Mouse (Mus musculus): ENCODE results near the gene Poldip3. TPM values are rescaled to one million over a fixed set of nuclear protein-coding genes. Genes with fewer than 3 reads are reported as not detected.

Gene Poldip3
- polyA plus RNA-seq, 1 experiment from 2014 or later, result 155 TPM

- no peaks in the 10 kb centered on the region for H3K9me3 ChIP-seq
- H3K4me3 ChIP-seq, result no peak overlapping the region
- no peak overlapping the region for H3K27ac ChIP-seq
- no peaks in the 10 kb centered on the region for H3K27me3 ChIP-seq
- peaks cover 26% of the 10 kb centered on the region for H3K4me1 ChIP-seq
- no peak for ATAC-seq (ENCODE audit: insufficient number of reproducible peaks, insufficient read depth, low FRiP score, low TSS enrichment, low read depth)
- WGBS, result 86% methylated on average over 11 of the region's 11 CpGs
- H3K9ac ChIP-seq, result no peak overlapping the region
- peaks cover 58% of the 10 kb centered on the region for H3K36me3 ChIP-seq
- H3K4me2 ChIP-seq, result no peak overlapping the region
These were observed 13.8 kb upstream of the Poldip3 start for GRCm38 (mm10) chr15:83162818-83163485.

GRCm38 (mm10) chr15:83162001-83162400, 12.8 kb upstream of the Poldip3 start:
- H3K27me3 ChIP-seq, result no peaks in the 10 kb centered on the region
- H3K36me3 ChIP-seq, result peaks cover 68% of the 10 kb centered on the region
- peaks cover 21% of the 10 kb centered on the region for H3K4me1 ChIP-seq
- no peak overlapping the region for H3K4me3 ChIP-seq
- 93% methylated on average over 4 of the region's 4 CpGs for WGBS
- ATAC-seq (ENCODE audit: insufficient number of reproducible peaks, insufficient read depth, low FRiP score, low TSS enrichment, low read depth), result no peak
- H3K4me2 ChIP-seq, result no peak overlapping the region
- no peak overlapping the region for H3K9ac ChIP-seq
- H3K9me3 ChIP-seq, result no peaks in the 10 kb centered on the region
- no peak overlapping the region for H3K27ac ChIP-seq

GRCm38 (mm10) chr15:83161062-83161748, 12.0 kb upstream of the Poldip3 start:
- Histone ChIP-seq H3K36me3 (peaks cover 73% of the 10 kb centered on the region), H3K4me2 (no peak overlapping the region), H3K9me3 (no peaks in the 10 kb centered on the region), H3K4me1 (peaks cover 14% of the 10 kb centered on the region), H3K27me3 (no peaks in the 10 kb centered on the region), H3K4me3 (no peak overlapping the region), H3K27ac (no peak overlapping the region), H3K9ac (no peak overlapping the region)
- ATAC-seq (ENCODE audit: insufficient number of reproducible peaks, insufficient read depth, low FRiP score, low TSS enrichment, low read depth), result no peak
- 36% methylated on average over 10 of the region's 10 CpGs for WGBS

- H3K9ac ChIP-seq, result no peak overlapping the region
- H3K36me3 ChIP-seq, result peaks cover 74% of the 10 kb centered on the region
- H3K27me3 ChIP-seq, result no peaks in the 10 kb centered on the region
- ATAC-seq (ENCODE audit: insufficient number of reproducible peaks, insufficient read depth, low FRiP score, low TSS enrichment, low read depth), result no peak
- no peak overlapping the region for H3K4me2 ChIP-seq
- H3K9me3 ChIP-seq, result no peaks in the 10 kb centered on the region
- no peak overlapping the region for H3K27ac ChIP-seq
- 92% methylated on average over 4 of the region's 4 CpGs for WGBS
- H3K4me1 ChIP-seq, result peaks cover 14% of the 10 kb centered on the region
- H3K4me3 ChIP-seq, result no peak overlapping the region
These were observed 11.4 kb upstream of the Poldip3 start for GRCm38 (mm10) chr15:83160561-83160960.

- ATAC-seq (ENCODE audit: insufficient number of reproducible peaks, insufficient read depth, low FRiP score, low TSS enrichment, low read depth), result no peak
- H3K9me3 ChIP-seq, result no peaks in the 10 kb centered on the region
- H3K4me3 ChIP-seq, result no peak overlapping the region
- peaks cover 9% of the 10 kb centered on the region for H3K4me1 ChIP-seq
- H3K27ac ChIP-seq, result no peak overlapping the region
- H3K27me3 ChIP-seq, result no peaks in the 10 kb centered on the region
- H3K9ac ChIP-seq, result no peak overlapping the region
- no peak overlapping the region for H3K4me2 ChIP-seq
- WGBS, result 95% methylated on average over 9 of the region's 9 CpGs
- peaks cover 77% of the 10 kb centered on the region for H3K36me3 ChIP-seq
These were observed 10.6 kb upstream of the Poldip3 start for GRCm38 (mm10) chr15:83159823-83160222.

- no peak for ATAC-seq (ENCODE audit: insufficient number of reproducible peaks, insufficient read depth, low FRiP score, low TSS enrichment, low read depth)
- H3K9me3 ChIP-seq, result no peaks in the 10 kb centered on the region
- H3K9ac ChIP-seq, result no peak overlapping the region
- H3K4me3 ChIP-seq, result no peak overlapping the region
- H3K4me1 ChIP-seq, result peaks cover 6% of the 10 kb centered on the region
- H3K27ac ChIP-seq, result no peak overlapping the region
- 90% methylated on average over 7 of the region's 7 CpGs for WGBS
- peaks cover 83% of the 10 kb centered on the region for H3K36me3 ChIP-seq
- H3K27me3 ChIP-seq, result no peaks in the 10 kb centered on the region
- H3K4me2 ChIP-seq, result no peak overlapping the region
These were observed 9.5 kb upstream of the Poldip3 start for GRCm38 (mm10) chr15:83158587-83159160.

- no peak for ATAC-seq (ENCODE audit: insufficient number of reproducible peaks, insufficient read depth, low FRiP score, low TSS enrichment, low read depth)
- WGBS, result 96% methylated on average over 6 of the region's 6 CpGs
- H3K4me2 ChIP-seq, result no peak overlapping the region
- no peaks in the 10 kb centered on the region for H3K27me3 ChIP-seq
- no peak overlapping the region for H3K4me3 ChIP-seq
- H3K36me3 ChIP-seq, result peaks cover 83% of the 10 kb centered on the region
- 0 out of 2 replicates have a peak, but pooled peaks cover 3% of the 10 kb centered on the region for H3K4me1 ChIP-seq
- no peak overlapping the region for H3K27ac ChIP-seq
- no peaks in the 10 kb centered on the region for H3K9me3 ChIP-seq
- no peak overlapping the region for H3K9ac ChIP-seq
These were observed 8.5 kb upstream of the Poldip3 start for GRCm38 (mm10) chr15:83157667-83158064.

GRCm38 (mm10) chr15:83156929-83157666, 7.9 kb upstream of the Poldip3 start:
- Histone ChIP-seq H3K36me3 (peaks cover 78% of the 10 kb centered on the region), H3K4me3 (no peak overlapping the region)

GRCm38 (mm10) chr15:83155672-83156419, 6.7 kb upstream of the Poldip3 start:
- Histone ChIP-seq H3K9ac (peak overlapping the region; percentile 44; the same call in 1 of the 2 replicates), H3K36me3 (peaks cover 66% of the 10 kb centered on the region), H3K27ac (no peak overlapping the region; the same call in 1 of the 2 replicates), H3K27me3 (no peaks in the 10 kb centered on the region), H3K4me3 (no peak overlapping the region), H3K9me3 (no peaks in the 10 kb centered on the region), H3K4me2 (no peak overlapping the region), H3K4me1 (peaks cover 3% of the 10 kb centered on the region; the same call in 1 of the 2 replicates)
- no peak for ATAC-seq (ENCODE audit: insufficient number of reproducible peaks, insufficient read depth, low FRiP score, low TSS enrichment, low read depth)
- WGBS, result 48% methylated on average over 6 of the region's 6 CpGs

More at GRCm38 (mm10) chr15:83156929-83157666, 7.9 kb upstream of the Poldip3 start:
- H3K4me2 ChIP-seq, result no peak overlapping the region
- no peak for ATAC-seq (ENCODE audit: insufficient number of reproducible peaks, insufficient read depth, low FRiP score, low TSS enrichment, low read depth)
- whole genome bisulfite sequencing, result 78% methylated on average over 11 of the region's 11 CpGs
- H3K27me3 ChIP-seq, result no peaks in the 10 kb centered on the region
- H3K27ac ChIP-seq, result no peak overlapping the region
- 0 out of 2 replicates have a peak, but pooled peaks cover 3% of the 10 kb centered on the region for H3K4me1 ChIP-seq
- no peaks in the 10 kb centered on the region for H3K9me3 ChIP-seq
- H3K9ac ChIP-seq, result no peak overlapping the region

- WGBS, result 95% methylated on average over 7 of the region's 7 CpGs
- H3K4me2 ChIP-seq, result no peak overlapping the region
- peaks cover 3% of the 10 kb centered on the region; the same call in 1 of the 2 replicates for H3K4me1 ChIP-seq
- H3K27me3 ChIP-seq, result no peaks in the 10 kb centered on the region
- no peak for ATAC-seq (ENCODE audit: insufficient number of reproducible peaks, insufficient read depth, low FRiP score, low TSS enrichment, low read depth)
- no peak overlapping the region for H3K9ac ChIP-seq
- H3K9me3 ChIP-seq, result no peaks in the 10 kb centered on the region
- no peak overlapping the region for H3K27ac ChIP-seq
- H3K4me3 ChIP-seq, result no peak overlapping the region
- H3K36me3 ChIP-seq, result peaks cover 51% of the 10 kb centered on the region
These were observed 5.1 kb upstream of the Poldip3 start for GRCm38 (mm10) chr15:83154309-83154708.

- H3K4me3 ChIP-seq, result no peak overlapping the region
- H3K27me3 ChIP-seq, result no peaks in the 10 kb centered on the region
- ATAC-seq (ENCODE audit: insufficient number of reproducible peaks, insufficient read depth, low FRiP score, low TSS enrichment, low read depth), result no peak
- 83% methylated on average over 4 of the region's 4 CpGs for WGBS
- H3K9me3 ChIP-seq, result no peaks in the 10 kb centered on the region
- no peak overlapping the region for H3K27ac ChIP-seq
- peaks cover 35% of the 10 kb centered on the region for H3K36me3 ChIP-seq
- H3K4me2 ChIP-seq, result no peak overlapping the region
- peaks cover 12% of the 10 kb centered on the region for H3K4me1 ChIP-seq
- no peak overlapping the region for H3K9ac ChIP-seq
These were observed 1.5 kb upstream of the Poldip3 start for GRCm38 (mm10) chr15:83150694-83151093.

Measured in embryonic facial prominence, embryonic 13.5 days (tissue).